Mouse (Mus musculus) spleen, adult 2 months (tissue): ENCODE data around the gene Bahcc1. TPM values are rescaled to one million over a fixed set of nuclear protein-coding genes. Genes with fewer than 3 reads are reported as not detected.
A peak's percentile ranks its signal among the peaks of the same experiment; 100 is the strongest.

ENCODE experiments used
- DNase-seq, 2 experiments: peaks; one replicate each; pipeline versions ENCODE4 v3.0.0 to v3.0.0-alpha.2; 2012 to 2021; ENCODE audit warnings: low spot score in 2 of 2, low read depth in 1 of 2
- H3K27ac ChIP-seq: fragments of 200-500 bp; 2 replicates; pipeline ENCODE4 v1.5.1; 2012; ENCODE audit warnings: low read length, inconsistent platforms; ENCODE audit not compliant: insufficient read depth
- H3K27me3 ChIP-seq: fragments of 200-500 bp; 2 replicates; pipeline ENCODE4 v1.6.1; 2012; ENCODE audit warnings: mild to moderate bottlenecking, moderate library complexity, low read length, inconsistent platforms; ENCODE audit not compliant: control insufficient read depth, insufficient read depth
- H3K36me3 ChIP-seq: fragments of 200-500 bp; 2 replicates; pipeline ENCODE4 v1.6.1; 2012; ENCODE audit warnings: mild to moderate bottlenecking, low read length, inconsistent platforms; ENCODE audit not compliant: control insufficient read depth, insufficient read depth
- H3K4me1 ChIP-seq: fragments of 200-500 bp; 2 replicates; pipeline ENCODE4 v1.6.1; 2011; ENCODE audit warnings: inconsistent platforms; ENCODE audit not compliant: control insufficient read depth, insufficient read depth, insufficient read length
- H3K4me3 ChIP-seq: fragments of 200-500 bp; 2 replicates; pipeline ENCODE4 v1.5.1; 2011; ENCODE audit warnings: mild to moderate bottlenecking, inconsistent platforms; ENCODE audit not compliant: insufficient read depth, insufficient read length; ENCODE audit errors: extremely low read depth
- CTCF ChIP-seq: fragments of 200-500 bp; IDR thresholded peaks from 2 replicates; pipeline ENCODE4 v1.5.1; 2011; ENCODE audit warnings: mild to moderate bottlenecking, inconsistent platforms; ENCODE audit not compliant: insufficient read depth, insufficient read length, insufficient replicate concordance; ENCODE audit errors: extremely low read depth
- POLR2A ChIP-seq: fragments of 200-500 bp; IDR thresholded peaks from 2 replicates; pipeline ENCODE4 v1.6.1; 2011; ENCODE audit warnings: low read depth, low read length, inconsistent platforms
- WGBS: fragments of 180-500 bp; shearing (Covaris S2); methylation state at CpG from one replicate; pipeline ENCODE4 v1.1.7; 2018; 5-methylcytosine and 5-hydroxymethylcytosine counted together
- polyA plus RNA-seq: library from polyadenylated mRNA; depleted of rRNA; stranded (reverse); fragments of >200 nt; gene quantifications from 2 replicates; pipeline ENCODE4 v1.2.3, GENCODE M21; 2012

The Bahcc1 gene
- polyA plus RNA-seq, 1 experiment: 3.6 TPM

GRCm38 (mm10) chr11:120307132-120307413 is 74.3 kb downstream of the Bahcc1 start:
- 68% methylated on average over 5 of the region's 5 CpGs for WGBS

GRCm38 (mm10) chr11:120307566-120308430 is 75.1 kb downstream of the Bahcc1 start:
- Histone ChIP-seq H3K36me3 (no peaks in the 10 kb centered on the region), H3K27me3 (peaks cover 8% of the 10 kb centered on the region; the same call in 1 of the 2 replicates), H3K4me3 (no peak overlapping the region), H3K4me1 (peaks cover 9% of the 10 kb centered on the region), H3K27ac (no peak overlapping the region)
- 8% methylated on average over 19 of the region's 19 CpGs for WGBS
- TF ChIP-seq CTCF (peak; percentile 94), POLR2A (no peak)
- peak; percentile 45 to 82 for DNase-seq

More at GRCm38 (mm10) chr11:120307132-120307413, 74.3 kb downstream of the Bahcc1 start:
- Histone ChIP-seq H3K36me3 (no peaks in the 10 kb centered on the region), H3K4me1 (peaks cover 9% of the 10 kb centered on the region), H3K4me3 (no peak overlapping the region), H3K27ac (no peak overlapping the region), H3K27me3 (peaks cover 8% of the 10 kb centered on the region; the same call in 1 of the 2 replicates)
- no peak for DNase-seq
- TF ChIP-seq POLR2A (no peak), CTCF (no peak)

GRCm38 (mm10) chr11:120308441-120309320 is 75.9 kb downstream of the Bahcc1 start:
- no peak overlapping the region for H3K4me3 ChIP-seq
- DNase-seq: no peak
- TF ChIP-seq POLR2A (no peak), CTCF (no peak)
- no peaks in the 10 kb centered on the region for H3K36me3 ChIP-seq
- no peak overlapping the region for H3K27ac ChIP-seq
- peaks cover 9% of the 10 kb centered on the region for H3K4me1 ChIP-seq
- 57% methylated on average over 15 of the region's 15 CpGs for WGBS
- peaks cover 8% of the 10 kb centered on the region; the same call in 1 of the 2 replicates for H3K27me3 ChIP-seq

- H3K27ac ChIP-seq: no peak overlapping the region
- H3K27me3 ChIP-seq: peaks cover 10% of the 10 kb centered on the region; the same call in 1 of the 2 replicates
- H3K36me3 ChIP-seq: no peaks in the 10 kb centered on the region
- DNase-seq: peak in 1 of 2 experiments; percentile 67
- TF ChIP-seq CTCF: no peak
- no peak for TF ChIP-seq POLR2A
- H3K4me3 ChIP-seq: peak overlapping the region; percentile 48; the same call in 1 of the 2 replicates
- WGBS: under 1% methylated on average over 45 of the region's 45 CpGs
- H3K4me1 ChIP-seq: peaks cover 9% of the 10 kb centered on the region
Observed at GRCm38 (mm10) chr11:120310813-120311312, 78.1 kb downstream of the Bahcc1 start.

- Histone ChIP-seq H3K4me1 (peaks cover 9% of the 10 kb centered on the region), H3K36me3 (no peaks in the 10 kb centered on the region), H3K27ac (no peak overlapping the region), H3K4me3 (no peak overlapping the region), H3K27me3 (peaks cover 7% of the 10 kb centered on the region; the same call in 1 of the 2 replicates)
- TF ChIP-seq POLR2A (no peak), CTCF (no peak)
- 63% methylated on average over 10 of the region's 10 CpGs for WGBS
- DNase-seq: no peak
Observed at GRCm38 (mm10) chr11:120311561-120311960, 78.8 kb downstream of the Bahcc1 start.

GRCm38 (mm10) chr11:120312069-120312468 is 79.3 kb downstream of the Bahcc1 start:
- H3K4me1 ChIP-seq: peaks cover 9% of the 10 kb centered on the region
- no peak for DNase-seq
- no peaks in the 10 kb centered on the region for H3K36me3 ChIP-seq
- 91% methylated on average over 6 of the region's 6 CpGs for WGBS
- H3K27me3 ChIP-seq: peaks cover 7% of the 10 kb centered on the region; the same call in 1 of the 2 replicates
- TF ChIP-seq CTCF: no peak
- TF ChIP-seq POLR2A: no peak
- no peak overlapping the region for H3K27ac ChIP-seq
- no peak overlapping the region for H3K4me3 ChIP-seq
